Mouse (Mus musculus): ENCODE measurements around the gene C1qtnf4. TPM values are rescaled to one million over a fixed set of nuclear protein-coding genes. Genes with fewer than 3 reads are reported as not detected.

The C1qtnf4 gene
- total and polyA plus RNA-seq, 3 experiments: not detected

DNA sequence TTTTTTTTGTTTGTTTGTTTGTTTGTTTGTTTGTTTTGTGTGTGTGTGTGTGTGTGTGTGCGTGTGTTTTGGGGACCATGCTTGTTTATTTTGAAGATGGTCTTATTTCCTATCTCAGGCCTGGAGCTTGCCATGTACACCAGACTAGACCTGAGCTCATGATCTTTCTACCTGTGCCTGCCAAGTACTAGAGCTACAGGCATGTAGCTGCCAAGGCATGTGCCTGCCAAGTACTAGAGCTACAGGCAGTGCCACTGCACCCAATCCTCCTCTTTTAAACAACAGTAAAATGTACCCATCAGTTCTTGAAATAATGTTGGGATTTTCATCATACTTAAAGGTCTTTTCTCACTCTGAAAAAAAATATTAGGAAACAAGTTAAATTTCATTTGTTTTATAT is 11.6 kb upstream of the C1qtnf4 start:
- no peak overlapping the region for H3K27ac ChIP-seq (ENCODE audit: insufficient read depth, low read depth)
- in situ Hi-C loops (cut with MboI; ENCODE audit: low pct_ligation_motif_present, low pct_unique_long_range_greater_than_20kb, low sequenced_read_pairs): no loop called here
- H3K79me2 ChIP-seq (replicated peaks; ENCODE audit: control insufficient read depth, extremely low read depth, insufficient read depth, poor library complexity, severe bottlenecking): no peaks in the 10 kb centered on the region
- H3K4me2 ChIP-seq (ENCODE audit: insufficient read depth, low read depth, poor library complexity, severe bottlenecking): no peak overlapping the region
- peaks cover 0 to 5% of the 10 kb centered on the region in 2 experiments; a peak in 1 of 4 replicates for H3K4me1 ChIP-seq (ENCODE audit: control insufficient read depth in 1 of 2, insufficient read depth in 2 of 2)
- H3K36me3 ChIP-seq (replicated peaks in 1 of 2; ENCODE audit: control insufficient read depth in 1 of 2, insufficient read depth in 1 of 2, low read length in 1 of 2): peaks cover 0 to under 1% of the 10 kb centered on the region in 2 experiments
- no peaks in the 10 kb centered on the region for H3K9me3 ChIP-seq (replicated peaks; ENCODE audit: low read length)
- H3K4me3 ChIP-seq (replicated peaks in 1 of 3; ENCODE audit: low read depth in 2 of 3, low read length in 2 of 3, poor library complexity in 1 of 3): no peak overlapping the region
- TF ChIP-seq SIN3A (IDR thresholded peaks at IDR 0.05; ENCODE audit: low read length) (no peak), GABPA (IDR thresholded peaks at IDR 0.05; ENCODE audit: insufficient replicate concordance, low read depth, low read length) (no peak), MXI1 (IDR thresholded peaks at IDR 0.05; ENCODE audit: low read depth, low read length) (no peak), USF2 (conservative IDR thresholded peaks at IDR 0.05; ENCODE audit: low read depth, low read length) (no peak), EP300 (IDR thresholded peaks at IDR 0.05; ENCODE audit: low read length) (no peak), TCF12 (IDR thresholded peaks at IDR 0.05; ENCODE audit: low read depth, low read length) (no peak), MEF2A (IDR thresholded peaks at IDR 0.05; ENCODE audit: borderline replicate concordance, low read depth, low read length) (no peak), RCOR1 (conservative IDR thresholded peaks at IDR 0.05; ENCODE audit: low read depth, low read length) (no peak), ZC3H11A (IDR thresholded peaks at IDR 0.05; ENCODE audit: low read depth, low read length) (no peak), RAD21 (IDR thresholded peaks at IDR 0.05; ENCODE audit: low read depth, low read length) (no peak), MAFK (IDR thresholded peaks at IDR 0.05; ENCODE audit: insufficient replicate concordance, low read length) (no peak), NELFE (IDR thresholded peaks at IDR 0.05; ENCODE audit: low read depth, low read length) (no peak), ZNF384 (IDR thresholded peaks at IDR 0.05; ENCODE audit: low read depth, low read length) (no peak), BHLHE40 (IDR thresholded peaks at IDR 0.05; ENCODE audit: low read depth, low read length) (no peak), MAZ (IDR thresholded peaks at IDR 0.05; ENCODE audit: low read depth, low read length) (no peak), E2F4 (IDR thresholded peaks at IDR 0.05; ENCODE audit: insufficient replicate concordance, low read depth, low read length) (no peak), CHD1 (IDR thresholded peaks at IDR 0.05; ENCODE audit: low read depth, low read length) (no peak)
- no peaks in the 10 kb centered on the region for H3K27me3 ChIP-seq (replicated peaks)
- DNase-seq (ENCODE audit: extremely low read depth): no peak
- no peak overlapping the region for H3K9ac ChIP-seq (ENCODE audit: insufficient read depth, low read depth)
- dilution Hi-C loops (cut with MboI; ENCODE audit: extremely low pct_ligation_motif_present, extremely low pct_unique_long_range_greater_than_20kb, low sequenced_read_pairs): no loop called here

DNA sequence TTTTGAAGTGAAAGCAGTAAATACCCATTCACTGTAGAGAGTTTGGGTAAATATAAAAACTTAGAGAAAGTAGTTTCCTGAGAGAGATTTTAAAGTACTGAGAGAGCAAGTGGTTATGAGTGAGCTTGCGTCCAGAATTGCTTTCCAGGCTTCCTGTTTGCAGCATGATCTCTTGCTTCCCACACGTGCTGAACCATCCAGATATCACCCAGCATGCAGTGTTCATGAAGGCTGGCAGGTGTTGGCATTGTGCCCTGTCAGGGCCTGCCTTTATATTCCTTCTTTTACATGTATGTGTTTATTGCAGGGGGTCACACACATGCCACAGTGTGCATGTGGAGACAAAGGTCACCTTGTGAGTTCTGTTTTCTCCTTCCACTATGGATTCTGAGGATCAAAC is 10.4 kb upstream of the C1qtnf4 start:
- Histone ChIP-seq H3K36me3 (replicated peaks in 1 of 2; ENCODE audit: control insufficient read depth in 1 of 2, insufficient read depth in 1 of 2, low read length in 1 of 2) (no peaks in the 10 kb centered on the region), H3K27me3 (replicated peaks) (no peaks in the 10 kb centered on the region), H3K4me3 (replicated peaks in 1 of 3; ENCODE audit: low read depth in 2 of 3, low read length in 2 of 3, poor library complexity in 1 of 3) (no peak overlapping the region), H3K27ac (ENCODE audit: insufficient read depth, low read depth) (no peak overlapping the region), H3K4me1 (ENCODE audit: control insufficient read depth in 1 of 2, insufficient read depth in 2 of 2) (peaks cover 0 to 5% of the 10 kb centered on the region in 2 experiments; a peak in 1 of 4 replicates), H3K4me2 (ENCODE audit: insufficient read depth, low read depth, poor library complexity, severe bottlenecking) (no peak overlapping the region), H3K79me2 (replicated peaks; ENCODE audit: control insufficient read depth, extremely low read depth, insufficient read depth, poor library complexity, severe bottlenecking) (no peaks in the 10 kb centered on the region), H3K9me3 (replicated peaks; ENCODE audit: low read length) (no peaks in the 10 kb centered on the region), H3K9ac (ENCODE audit: insufficient read depth, low read depth) (no peak overlapping the region)
- dilution Hi-C loops (cut with MboI; ENCODE audit: extremely low pct_ligation_motif_present, extremely low pct_unique_long_range_greater_than_20kb, low sequenced_read_pairs) (no loop called here), in situ Hi-C loops (cut with MboI; ENCODE audit: low pct_ligation_motif_present, low pct_unique_long_range_greater_than_20kb, low sequenced_read_pairs) (no loop called here)
- TF ChIP-seq GABPA (IDR thresholded peaks at IDR 0.05; ENCODE audit: insufficient replicate concordance, low read depth, low read length): no peak
- TF ChIP-seq MAX (IDR thresholded peaks at IDR 0.05; ENCODE audit: low read length): no peak
- TF ChIP-seq IRF4 (IDR thresholded peaks at IDR 0.05; ENCODE audit: low read depth, low read length): no peak
- TF ChIP-seq ETS1 (conservative IDR thresholded peaks at IDR 0.05; ENCODE audit: low read depth, low read length): no peak
- no peak for TF ChIP-seq TBP (conservative IDR thresholded peaks at IDR 0.05; ENCODE audit: low read depth, low read length)
- no peak for TF ChIP-seq CHD2 (IDR thresholded peaks at IDR 0.05; ENCODE audit: low read length)
- TF ChIP-seq CHD1 (IDR thresholded peaks at IDR 0.05; ENCODE audit: low read depth, low read length): no peak
- DNase-seq (ENCODE audit: extremely low read depth): no peak
